Mouse (Mus musculus) forebrain, embryonic 16.5 days (tissue): ENCODE results near the gene Hrg. TPM values are rescaled to one million over a fixed set of nuclear protein-coding genes. Genes with fewer than 3 reads are reported as not detected.
"Not testable (repeated sequence)": the region's sequence is repeated elsewhere in the genome, so short reads cannot be mapped to it uniquely, and the experiment has no call there.

Experiments used
- ATAC-seq: fragments of 200-750 bp; cut with Nextera tagmentation; 2 replicates; pipeline ENCODE4 v1.8.0; 2017; ENCODE audit warnings: mild to moderate bottlenecking, moderate library complexity
- H3K27ac ChIP-seq: fragments of 300-500 bp; sonication (generic); 2 replicates; pipeline ENCODE4 v1.5.1; 2014; ENCODE audit warnings: low read length, control low read depth
- H3K27me3 ChIP-seq: fragments of 300-500 bp; sonication (generic); replicated peaks from 2 replicates; pipeline ENCODE4 v1.6.1; 2014; ENCODE audit warnings: low read length; ENCODE audit not compliant: control insufficient read depth, insufficient read depth
- H3K36me3 ChIP-seq: fragments of 300-500 bp; sonication (generic); 2 replicates; pipeline ENCODE4 v1.6.1; 2014; ENCODE audit not compliant: control insufficient read depth, insufficient read depth
- H3K4me1 ChIP-seq: fragments of 300-500 bp; sonication (generic); replicated peaks from 2 replicates; pipeline ENCODE4 v1.6.1; 2014; ENCODE audit warnings: low read length; ENCODE audit not compliant: control insufficient read depth, insufficient read depth
- H3K4me2 ChIP-seq: fragments of 300-500 bp; sonication (generic); 2 replicates; pipeline ENCODE4 v1.6.1; 2014; ENCODE audit warnings: mild to moderate bottlenecking, low read length, control low read depth
- H3K4me3 ChIP-seq: fragments of 300-500 bp; sonication (generic); replicated peaks from 2 replicates; pipeline ENCODE4 v1.5.1; 2014; ENCODE audit warnings: mild to moderate bottlenecking, low read length, control low read depth
- H3K9ac ChIP-seq: fragments of 300-500 bp; sonication (generic); replicated peaks from 2 replicates; pipeline ENCODE4 v1.6.1; 2014; ENCODE audit warnings: low read depth, low read length, control low read depth
- H3K9me3 ChIP-seq: fragments of 300-500 bp; sonication (generic); 2 replicates; pipeline ENCODE4 v1.6.1; 2016; ENCODE audit warnings: low read length; ENCODE audit not compliant: control insufficient read depth
- WGBS: fragments of 180-500 bp; shearing (Covaris S2); extraction: QIAGEN DNeasy Blood & Tissue Kit; methylation state at CpG from one replicate; pipeline ENCODE4 v1.1.7; 2014; 5-methylcytosine and 5-hydroxymethylcytosine counted together
- polyA plus RNA-seq: library from polyadenylated mRNA; unstranded; fragments of >200 nt; fragmentation: Nextera tagmentation; extraction: Ambion mirVana; gene quantifications from 2 replicates; pipeline ENCODE4 v1.2.1, GENCODE M21; 2015

Gene Hrg
- polyA plus RNA-seq, 1 experiment from 2014 or later, result not detected

DNA sequence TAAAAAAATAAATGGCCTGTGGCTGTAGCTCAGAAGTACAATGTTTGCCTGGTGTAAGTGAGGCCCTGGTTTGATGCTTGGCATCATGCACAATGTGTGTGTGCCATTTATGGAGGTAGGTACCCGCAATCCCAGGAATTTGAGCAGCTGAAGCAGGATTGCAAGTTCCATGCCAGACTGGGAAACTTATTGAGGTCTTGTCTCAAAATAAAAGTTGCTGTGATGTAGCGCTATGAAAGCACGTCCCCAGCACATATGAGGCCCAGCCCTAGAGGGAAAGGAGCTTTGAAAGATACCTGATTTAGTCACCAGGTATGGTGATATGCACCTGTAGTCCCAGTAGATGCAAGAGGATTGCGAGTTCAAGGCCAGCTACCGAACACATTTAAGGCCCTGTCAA is 29.1 kb upstream of the Hrg start:
- WGBS, result 95% methylated on average over 5 of the region's 5 CpGs

DNA sequence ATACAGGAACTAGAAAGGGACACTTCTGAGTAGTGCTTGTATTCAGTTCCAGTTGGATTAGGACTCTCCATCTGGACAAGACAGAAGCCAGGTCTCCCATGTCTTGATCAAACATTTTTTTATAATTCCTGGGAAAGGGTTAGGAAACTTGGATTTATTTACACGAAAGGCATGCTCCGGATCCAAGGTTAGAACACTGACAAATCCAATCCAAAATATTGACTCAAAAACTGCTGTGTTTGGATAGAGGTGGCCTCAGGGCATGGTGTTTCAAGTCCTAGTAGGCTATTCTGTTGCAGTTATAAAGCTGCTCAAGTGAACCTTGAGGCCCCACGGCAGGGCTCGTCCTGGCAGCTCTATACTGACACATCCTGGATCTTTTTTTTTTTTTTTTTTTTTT is 28.4 kb upstream of the Hrg start:
- no peaks in the 10 kb centered on the region for H3K9me3 ChIP-seq
- no peak overlapping the region for H3K4me2 ChIP-seq
- ATAC-seq, result no peak
- H3K36me3 ChIP-seq, result no peaks in the 10 kb centered on the region
- no peaks in the 10 kb centered on the region for H3K27me3 ChIP-seq
- H3K27ac ChIP-seq, result no peak overlapping the region
- H3K4me3 ChIP-seq, result no peak overlapping the region
- WGBS, result 89% methylated on average over 4 of the region's 4 CpGs
- H3K9ac ChIP-seq, result no peak overlapping the region
- H3K4me1 ChIP-seq, result no peaks in the 10 kb centered on the region

More for the DNA sequence above, 29.1 kb upstream of the Hrg start:
- H3K36me3 ChIP-seq, result no peaks in the 10 kb centered on the region
- no peaks in the 10 kb centered on the region for H3K9me3 ChIP-seq
- no peaks in the 10 kb centered on the region for H3K4me1 ChIP-seq
- no peak overlapping the region for H3K9ac ChIP-seq
- H3K27ac ChIP-seq, result no peak overlapping the region
- H3K4me3 ChIP-seq, result no peak overlapping the region
- no peak for ATAC-seq
- no peak overlapping the region for H3K4me2 ChIP-seq
- no peaks in the 10 kb centered on the region for H3K27me3 ChIP-seq

DNA sequence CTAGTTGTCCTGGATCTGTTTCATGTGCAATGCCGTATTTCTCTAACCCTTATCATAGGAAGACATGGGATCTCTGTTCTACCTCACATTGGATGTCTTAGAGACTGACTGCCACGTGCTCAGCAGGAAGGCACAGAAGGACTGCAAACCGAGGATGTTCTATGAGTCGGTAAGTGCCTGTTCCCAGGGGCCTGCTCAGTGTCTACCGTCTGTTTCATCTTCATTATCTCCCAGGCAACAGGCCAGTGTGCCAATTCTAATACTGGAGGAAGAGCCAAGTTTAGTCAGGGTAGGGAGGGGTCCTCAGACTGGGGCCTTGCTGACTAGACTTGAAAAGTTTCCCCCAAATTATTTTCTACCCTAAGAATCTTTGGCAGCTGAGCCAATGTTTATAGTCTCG is 21.3 kb upstream of the Hrg start:
- H3K4me2 ChIP-seq, result no peak overlapping the region
- ATAC-seq, result peak; percentile 80

DNA sequence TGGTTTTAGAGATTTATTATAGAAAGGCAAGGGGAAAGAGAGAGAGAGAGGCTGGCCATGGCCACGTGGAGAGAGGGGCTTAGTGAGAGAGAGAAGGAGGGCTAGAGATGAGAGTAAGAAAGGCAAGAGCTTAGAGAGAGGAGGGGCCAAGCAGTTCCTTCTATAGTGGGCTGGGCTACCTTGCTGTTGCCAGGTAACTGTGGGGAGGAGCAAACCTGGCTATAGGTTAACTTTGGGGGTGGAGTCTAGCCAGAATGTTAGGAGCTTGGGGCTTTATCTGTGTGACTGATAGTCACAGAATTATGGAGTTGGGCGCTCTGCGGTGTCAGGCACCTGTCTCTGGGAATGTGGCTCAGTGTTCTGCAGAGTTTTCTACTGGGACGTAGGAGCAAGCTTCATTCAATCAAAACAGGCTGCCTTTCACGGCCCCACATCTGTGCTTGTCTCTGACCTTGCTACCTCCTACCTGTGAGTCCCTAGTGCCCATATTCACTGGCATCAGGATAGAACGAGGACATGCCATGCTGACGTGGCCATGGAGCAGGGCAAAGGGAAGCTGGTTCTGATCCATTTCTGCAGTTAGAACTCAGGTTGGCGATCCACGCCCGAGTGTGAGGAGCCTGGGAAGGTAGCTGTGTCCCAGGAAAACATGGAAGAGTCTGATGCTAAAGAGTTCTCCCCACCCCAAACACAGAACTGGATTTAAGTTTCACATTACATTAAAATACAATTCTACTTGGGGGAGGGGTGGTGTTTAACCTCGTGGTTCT is 19.3 kb upstream of the Hrg start:
- no peaks in the 10 kb centered on the region for H3K4me1 ChIP-seq
- no peak overlapping the region for H3K9ac ChIP-seq
- ATAC-seq, result no peak
- H3K27me3 ChIP-seq, result no peaks in the 10 kb centered on the region
- H3K27ac ChIP-seq, result no peak overlapping the region
- 85% methylated on average over 11 of the region's 11 CpGs for WGBS
- no peak overlapping the region for H3K4me3 ChIP-seq
- no peaks in the 10 kb centered on the region for H3K9me3 ChIP-seq
- no peaks in the 10 kb centered on the region for H3K36me3 ChIP-seq
- H3K4me2 ChIP-seq, result no peak overlapping the region

More for the DNA sequence above, 21.3 kb upstream of the Hrg start:
- H3K27ac ChIP-seq, result no peak overlapping the region
- H3K9ac ChIP-seq, result no peak overlapping the region
- no peaks in the 10 kb centered on the region for H3K4me1 ChIP-seq
- no peaks in the 10 kb centered on the region for H3K36me3 ChIP-seq
- no peaks in the 10 kb centered on the region for H3K27me3 ChIP-seq
- H3K4me3 ChIP-seq, result no peak overlapping the region
- 66% methylated on average over 6 of the region's 6 CpGs for WGBS
- no peaks in the 10 kb centered on the region for H3K9me3 ChIP-seq

DNA sequence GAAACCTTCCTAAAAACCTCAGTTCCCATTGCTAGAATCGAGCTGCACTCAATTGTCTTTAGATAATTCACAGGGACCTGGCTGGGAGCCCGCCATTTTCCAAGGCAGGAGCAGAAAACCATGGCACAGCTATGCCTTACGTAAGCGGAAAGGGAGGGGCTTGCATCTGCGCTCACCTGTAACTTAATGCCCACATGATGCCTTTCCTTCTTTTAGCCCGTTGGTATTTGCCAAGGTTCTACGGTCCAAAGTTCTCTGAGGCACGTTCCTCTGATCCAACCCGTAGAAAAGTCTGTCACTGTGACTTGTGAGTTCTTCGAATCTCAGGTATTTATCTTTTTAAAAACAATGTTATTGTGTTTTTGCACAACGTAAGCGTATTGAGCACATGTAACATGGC is 13.2 kb upstream of the Hrg start:
- H3K9me3 ChIP-seq, result no peaks in the 10 kb centered on the region
- H3K4me2 ChIP-seq, result no peak overlapping the region
- no peaks in the 10 kb centered on the region for H3K36me3 ChIP-seq
- no peak overlapping the region for H3K9ac ChIP-seq
- H3K27ac ChIP-seq, result no peak overlapping the region
- no peak for ATAC-seq
- H3K27me3 ChIP-seq, result no peaks in the 10 kb centered on the region
- H3K4me3 ChIP-seq, result no peak overlapping the region
- H3K4me1 ChIP-seq, result no peaks in the 10 kb centered on the region
- 91% methylated on average over 12 of the region's 12 CpGs for WGBS

DNA sequence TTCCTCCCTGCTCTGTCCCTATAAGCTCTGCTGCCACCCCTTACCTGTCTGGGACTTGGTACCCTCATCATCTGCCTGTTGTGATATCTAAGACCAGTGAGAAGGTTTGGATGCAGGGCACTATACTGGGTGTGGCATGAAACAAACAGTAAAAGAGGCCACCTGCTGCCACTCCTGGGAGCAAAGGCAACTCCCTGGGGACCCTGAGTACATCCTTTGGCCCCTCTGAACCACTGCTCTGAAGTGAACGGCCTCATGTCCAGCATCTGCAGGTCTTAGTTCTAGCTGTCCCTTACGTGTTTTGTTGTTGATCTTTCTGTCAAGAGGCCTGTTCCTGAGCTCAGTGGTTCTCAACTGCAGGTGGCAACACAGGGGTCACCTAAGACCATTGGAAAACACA is 12.3 kb upstream of the Hrg start:
- no peak overlapping the region for H3K4me3 ChIP-seq
- H3K27me3 ChIP-seq, result no peaks in the 10 kb centered on the region
- no peak overlapping the region for H3K4me2 ChIP-seq
- ATAC-seq, result no peak
- no peak overlapping the region for H3K27ac ChIP-seq
- no peak overlapping the region for H3K9ac ChIP-seq
- no peaks in the 10 kb centered on the region for H3K4me1 ChIP-seq
- H3K9me3 ChIP-seq, result no peaks in the 10 kb centered on the region
- H3K36me3 ChIP-seq, result no peaks in the 10 kb centered on the region
- 85% methylated on average over 2 of the region's 2 CpGs for WGBS

DNA sequence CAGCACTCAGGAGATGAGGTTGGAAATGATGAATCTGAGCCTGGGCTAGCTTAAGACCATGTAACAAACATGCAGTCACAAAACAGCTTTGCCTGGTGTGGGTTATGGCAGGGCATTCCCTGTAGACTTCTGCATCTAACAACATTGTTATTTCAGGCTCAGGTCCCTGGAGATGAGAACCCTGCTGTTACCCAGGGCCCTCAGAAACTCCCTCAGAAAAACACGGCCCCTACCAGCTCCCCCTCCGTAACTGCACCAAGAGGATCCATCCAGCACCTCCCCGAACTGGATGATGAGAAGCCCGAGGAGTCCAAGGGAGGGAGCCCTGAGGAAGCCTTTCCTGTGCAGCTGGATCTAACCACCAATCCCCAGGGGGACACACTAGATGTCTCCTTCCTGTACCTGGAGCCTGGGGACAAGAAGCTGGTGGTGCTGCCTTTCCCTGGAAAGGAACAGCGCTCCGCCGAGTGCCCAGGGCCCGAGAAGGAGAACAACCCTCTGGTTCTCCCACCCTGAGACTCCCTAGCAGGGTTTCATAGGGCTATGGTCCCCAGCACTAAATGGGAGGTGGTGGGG is 11.7 kb upstream of the Hrg start:
- no peak overlapping the region for H3K27ac ChIP-seq
- no peaks in the 10 kb centered on the region for H3K36me3 ChIP-seq
- H3K4me3 ChIP-seq, result no peak overlapping the region
- no peaks in the 10 kb centered on the region for H3K27me3 ChIP-seq
- ATAC-seq, result no peak
- no peak overlapping the region for H3K9ac ChIP-seq
- 90% methylated on average over 8 of the region's 8 CpGs for WGBS
- H3K4me2 ChIP-seq, result no peak overlapping the region
- no peaks in the 10 kb centered on the region for H3K9me3 ChIP-seq
- no peaks in the 10 kb centered on the region for H3K4me1 ChIP-seq

DNA sequence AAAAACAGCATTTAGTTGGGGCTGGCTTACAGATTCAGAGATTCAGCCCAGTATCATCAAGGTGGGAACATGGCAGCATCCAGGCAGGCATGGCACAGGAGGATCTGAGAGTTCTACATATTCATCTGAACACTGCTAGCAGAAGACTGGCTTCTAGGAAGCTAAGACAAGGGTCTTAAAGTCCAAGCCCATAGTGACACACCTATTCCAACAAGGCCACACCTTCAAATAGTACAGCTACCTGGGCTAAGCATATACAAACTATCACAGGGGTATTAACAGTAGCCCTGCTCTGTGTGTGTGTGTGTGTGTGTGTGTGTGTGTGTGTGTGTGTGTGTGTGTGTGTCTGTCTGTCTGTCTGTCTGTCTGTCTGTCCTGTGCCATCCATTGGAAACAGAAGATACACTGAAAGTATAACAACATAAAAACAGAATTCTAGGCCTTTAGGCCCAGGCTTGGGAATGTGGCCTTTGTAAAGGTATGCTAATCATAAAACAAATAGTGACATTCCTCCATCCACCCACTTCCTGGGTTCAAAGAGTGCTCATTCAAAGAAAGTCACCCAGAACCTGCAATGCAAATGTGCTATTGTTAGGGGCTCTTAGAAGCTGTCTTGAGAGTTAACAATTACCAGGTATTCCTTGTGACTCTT is 8.9 kb upstream of the Hrg start:
- not testable (repeated sequence) for ATAC-seq, H3K36me3 ChIP-seq, H3K27me3 ChIP-seq, H3K4me3 ChIP-seq, H3K27ac ChIP-seq, H3K4me2 ChIP-seq, H3K4me1 ChIP-seq, H3K9me3 ChIP-seq, H3K9ac ChIP-seq

DNA sequence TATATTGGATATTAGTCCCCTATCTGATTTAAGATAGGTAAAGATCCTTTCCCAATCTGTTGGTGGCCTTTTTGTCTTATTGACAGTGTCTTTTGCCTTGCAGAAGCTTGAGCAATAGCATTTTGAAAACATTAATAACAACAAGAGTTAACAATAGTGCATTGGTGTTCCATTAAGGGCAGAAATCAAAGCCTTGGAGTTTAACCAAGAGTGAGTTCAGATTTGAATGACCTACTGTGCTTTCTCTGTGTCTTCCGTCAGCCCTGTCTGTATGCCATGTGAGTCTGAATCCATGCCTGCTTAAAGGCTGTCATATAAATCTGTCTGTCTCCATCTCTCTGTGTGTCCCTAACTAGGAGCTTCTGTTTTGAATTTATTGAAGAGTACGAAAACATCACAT is 3.5 kb upstream of the Hrg start:
- 75% methylated on average over 2 of the region's 2 CpGs for WGBS
- H3K9ac ChIP-seq, result no peak overlapping the region

More for the DNA sequence above, 3.5 kb upstream of the Hrg start:
- no peaks in the 10 kb centered on the region for H3K27me3 ChIP-seq
- no peaks in the 10 kb centered on the region for H3K9me3 ChIP-seq
- no peaks in the 10 kb centered on the region for H3K4me1 ChIP-seq
- H3K4me2 ChIP-seq, result no peak overlapping the region
- H3K36me3 ChIP-seq, result no peaks in the 10 kb centered on the region
- no peak overlapping the region for H3K4me3 ChIP-seq
- ATAC-seq, result no peak
- H3K27ac ChIP-seq, result no peak overlapping the region
